ENCODE assay signal across 8 mouse cellular contexts in genomic region chr9:25655767-25656513, GRCm38 (mm10).
DNase-seq lines count a peak whose midpoint lies in the region; ATAC-seq and TF ChIP-seq lines count a peak whose summit lies in the region.

No protein-coding gene starts in this region.

- H3K27me3 ChIP-seq in heart, embryonic 12.5 days (replicated peaks): no peaks in the 10 kb centered on the region
- no peaks in the 10 kb centered on the region for H3K27me3 ChIP-seq in G1E (ENCODE audit: insufficient read depth, low read length)
- no peaks in the 10 kb centered on the region for H3K27me3 ChIP-seq in midbrain, embryonic 14.5 days (ENCODE audit: control insufficient read depth, insufficient read depth, low read length)

- no peak for ATAC-seq in heart, embryonic 12.5 days (ENCODE audit: insufficient number of reproducible peaks, low FRiP score)
- no peak for ATAC-seq in G1E (ENCODE audit: extremely low read depth, insufficient number of reproducible peaks, low FRiP score, poor library complexity, severe bottlenecking)
- ATAC-seq in midbrain, embryonic 14.5 days (ENCODE audit: low FRiP score, low TSS enrichment): peak; percentile 77
- no peak for ATAC-seq in erythroblast, adult 5-6 weeks (replicated peaks; ENCODE audit: low FRiP score, poor library complexity, severe bottlenecking)

- H3K9ac ChIP-seq in heart, embryonic 12.5 days: no peak overlapping the region
- H3K9ac ChIP-seq in midbrain, embryonic 14.5 days (replicated peaks; ENCODE audit: low read length): no peak overlapping the region

- DNase-seq in heart, adult 8-10 months (ENCODE audit: low spot score): peak; percentile 43
- no peak for DNase-seq in G1E (ENCODE audit: low spot score)
- DNase-seq in cerebellum, postnatal 36 days: peak; percentile 21 to 51
- DNase-seq in heart, postnatal 14 days: peak; percentile 34 to 67
- DNase-seq in left cerebral cortex, adult 18-20 months (ENCODE audit: low spot score in 2 of 2): peak; percentile 55 to 68
- peak; percentile 87 for DNase-seq in midbrain, embryonic 14.5 days

- peak; percentile 56 for TF ChIP-seq CTCF in G1E (IDR thresholded peaks at IDR 0.05; ENCODE audit: low read depth, low read length)

- H3K4me1 ChIP-seq in heart, embryonic 12.5 days (replicated peaks): peaks cover 13% of the 10 kb centered on the region
- H3K4me1 ChIP-seq in G1E (ENCODE audit: insufficient read depth, low read depth, low read length): no peaks in the 10 kb centered on the region
- no peaks in the 10 kb centered on the region for H3K4me1 ChIP-seq in midbrain, embryonic 14.5 days (ENCODE audit: control insufficient read depth, insufficient read depth, low read length)

- 10% methylated on average over 3 of the region's 3 CpGs for WGBS in heart, embryonic 12.5 days
- 3% methylated on average over 3 of the region's 3 CpGs for WGBS in midbrain, embryonic 14.5 days

- no peaks in the 10 kb centered on the region for H3K36me3 ChIP-seq in heart, embryonic 12.5 days
- H3K36me3 ChIP-seq in G1E (replicated peaks): no peaks in the 10 kb centered on the region
- no peaks in the 10 kb centered on the region for H3K36me3 ChIP-seq in midbrain, embryonic 14.5 days (ENCODE audit: control insufficient read depth, insufficient read depth, low read length)

- H3K4me3 ChIP-seq in heart, embryonic 12.5 days: no peak overlapping the region
- no peak overlapping the region for H3K4me3 ChIP-seq in G1E (ENCODE audit: low read depth, low read length)
- no peak overlapping the region for H3K4me3 ChIP-seq in midbrain, embryonic 14.5 days (replicated peaks; ENCODE audit: low read depth, low read length)

- no peak overlapping the region for H3K27ac ChIP-seq in heart, embryonic 12.5 days (ENCODE audit: poor library complexity, severe bottlenecking)
- H3K27ac ChIP-seq in midbrain, embryonic 14.5 days (replicated peaks; ENCODE audit: low read depth, low read length): no peak overlapping the region

- intact Hi-C loops in heart, postnatal 14 days (cut with DNase I): loop anchor here (1.0 kb wide), 1 partner anchor 1120 kb away; no protein-coding TSS in a partner anchor

- no peak overlapping the region for H3K4me2 ChIP-seq in heart, embryonic 12.5 days
- H3K4me2 ChIP-seq in midbrain, embryonic 14.5 days (ENCODE audit: low read length): no peak overlapping the region

- H3K9me3 ChIP-seq in heart, embryonic 12.5 days (replicated peaks): no peaks in the 10 kb centered on the region
- H3K9me3 ChIP-seq in G1E (replicated peaks): no peaks in the 10 kb centered on the region
- H3K9me3 ChIP-seq in midbrain, embryonic 14.5 days (ENCODE audit: control insufficient read depth, low read length): no peaks in the 10 kb centered on the region
